Comparison of ENCODE assay signal across 18 mouse cellular contexts in the genomic region with DNA sequence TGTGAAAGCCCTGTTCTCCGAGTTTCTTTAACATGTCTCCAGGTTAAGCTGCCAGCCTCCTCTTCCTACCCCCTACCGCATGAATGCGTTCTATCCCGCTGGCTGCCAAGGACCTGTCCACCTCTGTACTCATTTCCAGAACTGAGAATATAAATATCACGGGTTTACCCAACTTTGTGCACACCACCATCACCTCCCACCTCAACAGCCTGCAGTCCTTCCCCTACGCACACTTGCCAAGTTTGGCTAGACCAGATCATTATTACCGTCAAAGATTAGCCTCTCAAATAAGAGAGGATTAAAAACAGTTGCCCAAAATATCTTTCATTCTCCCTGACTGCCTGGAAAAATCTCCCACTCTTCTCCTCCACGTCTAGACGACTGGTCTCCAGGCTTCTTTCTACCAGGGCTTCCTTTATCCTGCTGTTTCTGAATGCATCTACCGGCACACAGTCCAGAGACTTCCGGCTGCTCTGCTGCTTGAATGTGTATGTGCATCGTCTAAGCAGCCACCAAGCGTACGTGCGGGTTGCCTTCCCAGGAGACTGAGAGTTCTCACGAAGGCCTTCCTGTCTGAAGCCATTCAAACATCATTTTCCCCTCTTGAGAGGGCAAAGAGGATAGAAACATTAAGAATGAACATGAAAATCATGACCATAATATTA.
A peak's percentile ranks its signal among the peaks of the same experiment; 100 is the strongest.
DNase-seq lines count a peak whose midpoint lies in the region; ATAC-seq lines count a peak whose summit lies in the region.
"Had no signal": no experiment of that assay in that cellular context is flagged by ENCODE, and none has a peak within 500 bp of the region (broad histone marks: within the 10 kb centered on the region; RNA-seq: fewer than 3 reads in every experiment).

No protein-coding gene starts in this region.

- H3K9ac ChIP-seq in heart, embryonic 15.5 days, result no peak overlapping the region
- no peak overlapping the region for H3K9ac ChIP-seq in heart, embryonic 11.5 days (ENCODE audit: low read depth, low read length)
- H3K9ac ChIP-seq: embryonic facial prominence, embryonic 13.5 days; liver, embryonic 12.5 days had no signal

- H3K9me3 ChIP-seq in heart, embryonic 15.5 days (replicated peaks), result no peaks in the 10 kb centered on the region
- no peaks in the 10 kb centered on the region for H3K9me3 ChIP-seq in heart, embryonic 11.5 days (replicated peaks; ENCODE audit: control insufficient read depth, low read length)
- H3K9me3 ChIP-seq: embryonic facial prominence, embryonic 13.5 days; liver, embryonic 12.5 days; megakaryocyte, embryonic 14.5 days had no signal

- H3K27me3 ChIP-seq in heart, embryonic 15.5 days, result no peaks in the 10 kb centered on the region
- H3K27me3 ChIP-seq in heart, embryonic 11.5 days (ENCODE audit: control insufficient read depth, insufficient read depth, low read length), result no peaks in the 10 kb centered on the region
- H3K27me3 ChIP-seq: embryonic facial prominence, embryonic 13.5 days; liver, embryonic 12.5 days; Patski had no signal

- ATAC-seq in frontal cortex, adult (ENCODE audit: low TSS enrichment), result peak; percentile 72
- ATAC-seq in heart, embryonic 15.5 days (replicated peaks; ENCODE audit: insufficient number of reproducible peaks, insufficient read depth, low FRiP score, low read depth), result no peak
- ATAC-seq in heart, embryonic 11.5 days (replicated peaks; ENCODE audit: insufficient number of reproducible peaks, low FRiP score, low TSS enrichment), result no peak
- ATAC-seq: CD4-positive, CD25-positive, alpha-beta regulatory T cell, adult 4 months; liver, embryonic 12.5 days had no signal

- 62% methylated on average over 16 of the region's 16 CpGs for WGBS in heart, embryonic 15.5 days
- WGBS in heart, embryonic 11.5 days (ENCODE audit: insufficient replicate concordance), result 80% methylated on average over 16 of the region's 16 CpGs

- no peak overlapping the region for H3K4me3 ChIP-seq in heart, embryonic 15.5 days
- H3K4me3 ChIP-seq in heart, embryonic 11.5 days (ENCODE audit: low read depth, low read length), result no peak overlapping the region
- H3K4me3 ChIP-seq: embryonic facial prominence, embryonic 13.5 days; liver, embryonic 12.5 days; megakaryocyte, embryonic 14.5 days had no signal

- peaks cover 8% of the 10 kb centered on the region for H3K4me1 ChIP-seq in heart, embryonic 15.5 days (replicated peaks)
- H3K4me1 ChIP-seq in heart, embryonic 11.5 days (ENCODE audit: control insufficient read depth, insufficient read depth, low read length), result no peaks in the 10 kb centered on the region
- H3K4me1 ChIP-seq: embryonic facial prominence, embryonic 13.5 days; liver, embryonic 12.5 days had no signal

- no peak for DNase-seq in frontal cortex, postnatal 25 days (ENCODE audit: low spot score in 2 of 2)
- DNase-seq in right cerebral cortex, adult 2 months (ENCODE audit: low spot score in 2 of 2), result peak; percentile 34 to 44
- no peak for DNase-seq in right cerebral cortex, postnatal 4 days
- DNase-seq in neural tube, embryonic 10.5 days (ENCODE audit: extremely low spot score, low spot score), result no peak
- no peak for DNase-seq in urinary bladder, postnatal 36 days (ENCODE audit: low spot score in 2 of 2)
- DNase-seq: adrenal gland, adult 8-10 months; cerebellum, adult 9-11 months; lung, adult 2 months; midbrain, embryonic 14.5 days; thymus, postnatal 14 days had no signal

- peak overlapping the region; percentile 31 for H3K27ac ChIP-seq in heart, embryonic 15.5 days
- no peak overlapping the region for H3K27ac ChIP-seq in heart, embryonic 11.5 days (ENCODE audit: low read depth, low read length)
- H3K27ac ChIP-seq: embryonic facial prominence, embryonic 13.5 days; liver, embryonic 12.5 days had no signal

- no peaks in the 10 kb centered on the region for H3K36me3 ChIP-seq in heart, embryonic 15.5 days
- no peaks in the 10 kb centered on the region for H3K36me3 ChIP-seq in heart, embryonic 11.5 days (ENCODE audit: control insufficient read depth, insufficient read depth, low read length)
- H3K36me3 ChIP-seq: embryonic facial prominence, embryonic 13.5 days; liver, embryonic 12.5 days had no signal

- H3K4me2 ChIP-seq in heart, embryonic 15.5 days, result no peak overlapping the region
- H3K4me2 ChIP-seq in heart, embryonic 11.5 days, result no peak overlapping the region
- H3K4me2 ChIP-seq: embryonic facial prominence, embryonic 13.5 days; liver, embryonic 12.5 days had no signal

Comparison
In these comparisons a context has a peak if more than half of its experiments do, and no peak if none do; other contexts are left out.
1. DNase-seq: peak in right cerebral cortex, adult 2 months (2 of 2); none in frontal cortex, postnatal 25 days (0 of 2), right cerebral cortex, postnatal 4 days (single experiment), neural tube, embryonic 10.5 days (single experiment) and urinary bladder, postnatal 36 days (0 of 2).